Mouse (Mus musculus) cerebellum, adult 2 months (tissue): ENCODE results near the gene Tubg2. TPM values are rescaled to one million over a fixed set of nuclear protein-coding genes. Genes with fewer than 3 reads are reported as not detected.

Source experiments
- DNase-seq, 2 experiments: peaks; one replicate each; pipeline ENCODE4 v3.0.0; 2021
- H3K27ac ChIP-seq: fragments of 200-500 bp; 2 replicates; pipeline ENCODE4 v1.5.1; 2012; ENCODE audit warnings: low read length, control low read depth, inconsistent platforms; ENCODE audit not compliant: insufficient read depth
- H3K27me3 ChIP-seq: fragments of 200-500 bp; 2 replicates; pipeline ENCODE4 v1.6.1; 2012; ENCODE audit warnings: inconsistent platforms, mild to moderate bottlenecking, low read length, moderate library complexity; ENCODE audit not compliant: control insufficient read depth, insufficient read depth
- H3K4me1 ChIP-seq: fragments of 200-500 bp; 2 replicates; pipeline ENCODE4 v1.6.1; 2011; ENCODE audit warnings: low read length; ENCODE audit not compliant: control insufficient read depth, insufficient read depth
- H3K4me3 ChIP-seq: fragments of 200-500 bp; replicated peaks from 2 replicates; pipeline ENCODE3; 2011; ENCODE audit warnings: mild to moderate bottlenecking, low read depth, low read length, control low read depth; ENCODE audit not compliant: insufficient read depth
- CTCF ChIP-seq: fragments of 200-500 bp; IDR thresholded peaks from 2 replicates; pipeline ENCODE4 v1.5.1; 2011; ENCODE audit warnings: low read depth, mild to moderate bottlenecking, control low read depth, low read length, moderate library complexity, borderline replicate concordance; ENCODE audit not compliant: insufficient read depth
- POLR2A ChIP-seq: fragments of 200-500 bp; IDR thresholded peaks from 2 replicates; pipeline ENCODE4 v1.6.1; 2011; ENCODE audit warnings: low read length, control low read depth, borderline replicate concordance; ENCODE audit not compliant: insufficient read depth
- WGBS: fragments of 180-500 bp; shearing (Covaris S2); methylation state at CpG from one replicate; pipeline ENCODE4 v1.1.7; 2018; 5-methylcytosine and 5-hydroxymethylcytosine counted together
- polyA plus RNA-seq: library from polyadenylated mRNA; depleted of rRNA; stranded (reverse); fragments of >200 nt; gene quantifications from 2 replicates; pipeline ENCODE4 v1.2.3, GENCODE M21; 2012; rRNA removed

Tubg2 gene
- polyA plus RNA-seq, 1 experiment, result 47.8 TPM

DNA sequence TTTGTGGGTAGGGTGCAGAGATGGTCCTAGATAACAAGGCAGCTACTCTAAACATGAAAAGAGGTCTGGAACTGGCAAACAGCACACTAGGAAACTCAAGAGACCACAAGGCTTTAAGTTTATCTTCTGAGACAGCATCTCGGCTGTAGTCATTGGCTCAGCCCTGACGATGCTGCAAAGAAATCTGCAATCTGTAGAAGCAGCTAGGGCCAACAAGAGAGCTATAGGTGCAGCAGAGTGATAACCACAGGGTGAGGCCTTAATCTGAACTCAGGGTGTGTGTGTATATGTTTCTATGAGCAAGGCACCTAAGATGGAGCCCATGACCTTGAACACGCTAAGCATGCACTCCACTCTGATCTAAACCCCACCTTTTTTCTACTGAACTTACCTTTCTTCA, 43.8 kb downstream of the Tubg2 start:
- H3K4me3 ChIP-seq, result no peak overlapping the region
- no peak overlapping the region for H3K27ac ChIP-seq
- H3K27me3 ChIP-seq, result no peaks in the 10 kb centered on the region
- no peak for DNase-seq
- H3K4me1 ChIP-seq, result peaks cover 6% of the 10 kb centered on the region; the same call in 1 of the 2 replicates
- 94% methylated on average over 3 of the region's 3 CpGs for WGBS
- TF ChIP-seq CTCF (no peak), POLR2A (no peak)

GRCm38 (mm10) chr11:101200986-101201385, 45.3 kb downstream of the Tubg2 start:
- peak overlapping the region; percentile 33 for H3K4me3 ChIP-seq
- peaks cover 6% of the 10 kb centered on the region; the same call in 1 of the 2 replicates for H3K4me1 ChIP-seq
- TF ChIP-seq POLR2A (peak; percentile 36; the same call in 1 of the 2 replicates), CTCF (peak; percentile 97)
- peak; percentile 77 to 86 for DNase-seq
- H3K27ac ChIP-seq, result peak overlapping the region; percentile 41; the same call in 1 of the 2 replicates
- WGBS, result 3% methylated on average over 7 of the region's 7 CpGs
- no peaks in the 10 kb centered on the region for H3K27me3 ChIP-seq

Other genes with a start within 250 kb of the Tubg2 start
- 45.0 and 47.5 TPM in 2 replicates for gene Stat3, start 216.4 kb upstream of the Tubg2 start, polyA plus RNA-seq
- gene Cavin1, start 185.0 kb upstream of the Tubg2 start, polyA plus RNA-seq, result 14.9 and 15.6 TPM in 2 replicates
- 294 and 298 TPM in 2 replicates for gene Atp6v0a1, start 146.5 kb upstream of the Tubg2 start, polyA plus RNA-seq
- 12.7 and 15.8 TPM in 2 replicates for gene Naglu, start 85.9 kb upstream of the Tubg2 start, polyA plus RNA-seq
- gene Hsd17b1, start 77.5 kb upstream of the Tubg2 start, polyA plus RNA-seq, result 0.84 and 0.93 TPM in 2 replicates
- gene Coasy, start 73.3 kb upstream of the Tubg2 start, polyA plus RNA-seq, result 34.1 and 36.7 TPM in 2 replicates
- gene Mlx, start 68.6 kb upstream of the Tubg2 start, polyA plus RNA-seq, result 54.9 and 55.8 TPM in 2 replicates
- gene Psmc3ip, start 60.5 kb upstream of the Tubg2 start, polyA plus RNA-seq, result 4.7 and 5.3 TPM in 2 replicates
- gene Retreg3, start 36.0 kb upstream of the Tubg2 start, polyA plus RNA-seq, result 87.3 and 90.1 TPM in 2 replicates
- gene Tubg1, start 36.0 kb upstream of the Tubg2 start, polyA plus RNA-seq, result 39.1 and 39.3 TPM in 2 replicates
- 151 and 169 TPM in 2 replicates for gene Cntnap1, start 14.6 kb downstream of the Tubg2 start, polyA plus RNA-seq
- 67.6 and 71.0 TPM in 2 replicates for gene Plekhh3, start 15.4 kb downstream of the Tubg2 start, polyA plus RNA-seq
- 0.82 and 1.0 TPM in 2 replicates for gene Ccr10, start 19.5 kb downstream of the Tubg2 start, polyA plus RNA-seq
- 64.4 and 70.7 TPM in 2 replicates for gene Ezh1, start 70.6 kb downstream of the Tubg2 start, polyA plus RNA-seq
- 50.3 and 52.7 TPM in 2 replicates for gene Ramp2, start 90.1 kb downstream of the Tubg2 start, polyA plus RNA-seq
- gene Vps25, start 97.8 kb downstream of the Tubg2 start, polyA plus RNA-seq, result 66.8 and 67.0 TPM in 2 replicates
- 2.6 and 3.1 TPM in 2 replicates for gene Wnk4, start 104.7 kb downstream of the Tubg2 start, polyA plus RNA-seq
- 0.65 TPM in 2 replicates for gene Cntd1, start 123.1 kb downstream of the Tubg2 start, polyA plus RNA-seq
- 174 and 218 TPM in 2 replicates for gene Coa3, start 123.2 kb downstream of the Tubg2 start, polyA plus RNA-seq
- 122 and 132 TPM in 2 replicates for gene Becn1, start 146.4 kb downstream of the Tubg2 start, polyA plus RNA-seq
- 98.4 and 100 TPM in 2 replicates for gene Psme3, start 160.3 kb downstream of the Tubg2 start, polyA plus RNA-seq
- gene Aoc2, start 169.2 kb downstream of the Tubg2 start, polyA plus RNA-seq, result 2.9 and 3.0 TPM in 2 replicates
- gene Aoc3, start 174.7 kb downstream of the Tubg2 start, polyA plus RNA-seq, result 0.75 and 0.76 TPM in 2 replicates
- gene G6pc, start 211.7 kb downstream of the Tubg2 start, polyA plus RNA-seq, result 0.08 TPM in 1 of 2 replicates, not detected in the other